Mouse (Mus musculus) spleen, postnatal 14 days (tissue): ENCODE data around the gene Palld.

ENCODE experiments used
- DNase-seq, 2 experiments: peaks; one replicate each; pipeline ENCODE4 v3.0.0; 2021 to 2022; ENCODE audit warnings: low spot score in 2 of 2

Gene Palld

DNA sequence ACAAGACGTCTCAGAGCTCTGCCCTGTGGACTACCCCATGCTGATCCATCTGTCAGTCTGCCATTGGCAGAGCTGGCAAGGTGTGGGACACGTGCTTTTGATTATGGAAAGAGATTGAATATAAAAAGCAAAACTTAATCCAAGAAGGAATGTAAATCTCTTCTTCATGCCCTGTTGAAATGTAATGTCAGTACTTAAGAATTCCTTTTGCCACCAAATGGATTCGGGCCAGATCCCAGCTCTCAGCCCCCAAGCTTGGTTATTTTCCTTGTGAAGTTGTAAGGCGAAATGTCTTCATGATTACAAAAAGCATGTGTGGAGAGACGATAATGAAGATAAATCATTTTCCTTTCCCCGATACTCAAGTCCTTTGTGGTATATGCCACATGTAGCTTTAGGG, 126.6 kb downstream of the Palld start:
- DNase-seq: no peak

DNA sequence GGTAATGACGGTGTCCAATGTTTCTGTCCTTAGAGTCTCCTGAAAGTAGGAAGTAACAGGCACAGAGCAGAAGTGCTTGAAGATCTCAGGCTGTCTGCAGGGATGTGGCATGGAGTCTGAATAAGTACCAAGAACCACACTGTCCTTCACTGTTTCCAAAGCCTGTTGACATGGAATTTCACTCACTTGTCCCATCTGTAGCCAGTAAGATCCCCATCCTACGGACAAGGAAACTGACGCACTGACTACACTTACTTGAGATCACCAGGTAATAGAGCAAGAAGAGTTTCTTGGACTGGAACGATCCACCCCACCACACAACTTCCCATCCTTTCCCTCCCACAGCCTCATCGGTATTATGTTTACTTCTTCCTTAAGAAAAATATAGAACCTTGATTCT, 128.3 kb downstream of the Palld start:
- no peak for DNase-seq

DNA sequence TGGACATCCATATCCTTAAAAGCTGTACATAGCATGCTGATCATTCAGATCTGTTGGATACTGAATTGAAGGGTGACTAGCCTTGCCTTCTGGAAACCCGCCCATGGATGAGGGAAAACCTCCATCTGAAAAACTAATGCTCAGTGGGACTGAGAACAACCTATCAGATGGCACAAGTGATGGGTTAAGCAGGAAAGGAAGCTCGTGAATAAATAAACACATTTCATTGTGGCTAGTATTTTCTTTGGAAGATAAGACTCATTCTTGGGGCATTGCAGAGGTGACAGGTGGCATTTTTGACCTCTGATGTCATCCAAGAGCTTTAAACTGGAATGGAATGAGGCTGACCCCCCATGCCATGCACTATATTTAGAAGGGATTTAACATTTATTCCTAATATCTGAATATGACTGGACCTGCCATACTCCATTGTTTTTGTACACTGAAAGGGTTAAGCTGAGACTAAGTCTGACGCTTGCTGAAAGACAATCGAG, 128.8 kb downstream of the Palld start:
- DNase-seq: no peak

DNA sequence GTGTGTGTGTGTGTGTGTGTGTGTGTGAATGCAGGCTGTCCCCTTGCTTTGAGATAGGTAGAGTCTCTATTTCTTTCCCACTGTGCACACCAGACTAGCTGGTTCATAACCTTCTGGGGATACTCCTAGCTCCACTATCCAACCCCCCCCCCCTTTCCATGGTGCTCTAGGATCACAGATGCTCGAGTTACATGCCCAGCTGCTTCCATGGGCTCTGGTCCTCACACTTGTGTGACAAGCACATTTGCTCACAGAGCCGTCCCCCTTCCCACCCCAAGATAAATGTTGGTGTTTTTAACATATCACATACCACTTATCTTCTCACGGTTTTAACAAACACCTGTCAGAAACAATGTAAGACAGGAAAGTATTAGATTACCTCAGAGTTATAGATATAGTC, 131.2 kb downstream of the Palld start:
- DNase-seq: no peak

DNA sequence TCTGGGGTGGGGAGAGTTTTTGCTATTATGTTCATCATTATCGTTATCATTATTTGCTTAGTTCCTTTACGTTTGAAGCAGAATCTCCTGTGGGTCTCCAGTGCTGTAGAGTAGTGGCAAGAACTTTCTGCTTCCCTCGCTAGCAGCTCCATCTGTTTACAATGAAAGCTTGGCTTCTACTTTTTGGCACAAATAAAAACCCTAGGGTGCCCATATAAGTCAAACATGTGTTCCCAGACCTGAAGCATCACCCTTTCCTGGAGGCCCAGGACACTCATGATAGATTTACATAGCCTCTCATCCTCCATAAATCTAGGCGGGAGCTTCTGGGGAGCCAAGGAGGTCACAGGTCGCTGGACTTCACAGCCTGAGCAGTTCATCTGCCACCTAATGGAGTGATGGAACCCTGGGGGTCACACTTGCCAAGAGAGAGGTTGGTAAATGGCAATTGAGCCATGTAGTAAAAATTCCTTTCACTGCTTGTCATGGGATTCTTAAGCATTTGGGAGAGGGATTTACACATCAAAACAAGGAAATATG, 133.1 kb downstream of the Palld start:
- no peak for DNase-seq

DNA sequence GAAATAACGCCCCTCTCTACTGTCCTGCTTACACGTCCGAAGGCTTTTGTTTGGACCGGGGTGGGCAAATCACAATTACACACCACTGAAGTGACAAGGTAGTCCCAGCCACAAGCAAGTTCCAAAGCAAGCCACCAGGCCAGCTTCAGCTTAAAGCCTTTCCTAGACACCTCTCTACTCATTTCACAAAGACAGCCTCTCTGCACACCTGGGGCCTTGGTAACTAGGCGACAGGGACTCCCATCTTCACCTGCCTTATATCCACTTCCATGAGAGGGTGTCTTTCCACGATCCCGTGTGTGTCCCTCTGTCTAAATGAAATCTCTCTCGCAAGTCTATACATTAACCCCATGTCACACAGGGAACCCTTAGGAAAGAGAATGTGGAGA, 142.3 kb downstream of the Palld start:
- DNase-seq: no peak

DNA sequence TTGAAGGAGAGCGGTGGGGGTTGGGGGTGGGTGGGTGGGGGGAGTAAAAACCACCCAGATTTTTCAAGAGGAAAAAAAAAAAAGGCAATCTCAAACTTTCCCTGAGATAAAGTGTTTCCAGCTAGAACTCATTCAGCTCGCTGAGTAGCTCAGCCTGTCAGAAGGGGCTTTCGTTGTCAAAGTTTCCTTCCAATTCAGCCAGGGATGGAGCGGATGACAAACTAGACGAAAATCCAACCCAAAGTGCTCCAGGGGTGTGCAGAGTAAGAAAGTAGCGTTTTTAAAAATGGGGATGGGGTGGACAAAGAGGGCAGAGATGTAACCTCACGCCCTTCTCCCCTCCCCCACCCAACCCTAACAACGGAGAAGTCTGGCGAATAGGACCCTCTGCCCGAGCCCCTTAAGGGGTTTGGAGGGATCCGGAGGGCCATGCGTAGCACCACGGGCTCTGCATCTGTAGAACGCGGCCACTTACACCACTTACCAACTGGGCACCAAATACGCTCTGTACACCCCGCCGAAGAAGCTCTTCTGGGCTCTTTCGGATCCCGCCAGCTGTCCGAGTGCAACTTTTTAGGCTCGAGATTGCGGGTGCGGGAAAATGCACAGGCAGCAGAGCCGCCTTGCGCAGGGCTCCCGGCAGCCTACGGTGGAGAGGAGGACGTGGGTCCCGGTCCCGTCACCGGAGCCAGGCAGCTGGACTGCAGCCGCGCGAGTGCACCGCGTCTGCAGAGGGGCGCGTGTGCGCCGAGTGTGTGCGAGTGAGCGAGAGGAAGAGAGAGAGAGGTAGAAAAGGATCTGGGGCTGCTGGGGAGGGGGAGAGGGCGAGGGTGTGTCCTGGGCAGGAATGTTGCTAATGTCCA, 142.9 kb downstream of the Palld start:
- DNase-seq: no peak

DNA sequence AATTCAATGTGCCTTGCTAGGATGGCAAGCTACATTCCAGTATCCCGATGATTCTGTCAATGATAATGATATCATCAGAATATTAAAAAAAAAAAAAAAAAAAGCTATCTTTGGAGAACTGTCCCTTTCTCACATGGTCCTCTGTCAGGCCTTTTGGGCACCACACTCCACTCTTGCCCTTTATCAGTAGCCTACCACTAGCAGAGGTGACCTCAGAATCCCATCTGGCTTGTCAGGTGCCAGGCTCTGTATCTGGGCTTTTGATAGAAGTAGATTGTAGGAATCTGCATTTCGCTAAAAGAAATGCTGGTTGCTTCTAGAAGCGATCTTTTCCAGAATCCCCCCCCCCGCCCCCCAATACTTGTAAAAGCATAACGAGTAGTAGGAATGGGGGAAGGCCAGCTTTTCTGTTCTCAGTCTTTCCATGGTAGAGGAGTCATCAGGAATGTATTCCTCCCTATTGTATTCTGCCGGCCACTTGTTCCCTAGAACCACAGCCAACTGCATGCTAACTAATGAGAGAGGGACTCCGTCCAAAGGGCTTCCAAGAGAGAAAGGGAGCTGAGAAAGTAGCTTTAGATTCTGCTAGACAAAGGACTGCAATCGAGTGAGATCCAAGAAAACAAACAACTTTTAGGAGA, 143.7 kb downstream of the Palld start:
- DNase-seq: no peak

DNA sequence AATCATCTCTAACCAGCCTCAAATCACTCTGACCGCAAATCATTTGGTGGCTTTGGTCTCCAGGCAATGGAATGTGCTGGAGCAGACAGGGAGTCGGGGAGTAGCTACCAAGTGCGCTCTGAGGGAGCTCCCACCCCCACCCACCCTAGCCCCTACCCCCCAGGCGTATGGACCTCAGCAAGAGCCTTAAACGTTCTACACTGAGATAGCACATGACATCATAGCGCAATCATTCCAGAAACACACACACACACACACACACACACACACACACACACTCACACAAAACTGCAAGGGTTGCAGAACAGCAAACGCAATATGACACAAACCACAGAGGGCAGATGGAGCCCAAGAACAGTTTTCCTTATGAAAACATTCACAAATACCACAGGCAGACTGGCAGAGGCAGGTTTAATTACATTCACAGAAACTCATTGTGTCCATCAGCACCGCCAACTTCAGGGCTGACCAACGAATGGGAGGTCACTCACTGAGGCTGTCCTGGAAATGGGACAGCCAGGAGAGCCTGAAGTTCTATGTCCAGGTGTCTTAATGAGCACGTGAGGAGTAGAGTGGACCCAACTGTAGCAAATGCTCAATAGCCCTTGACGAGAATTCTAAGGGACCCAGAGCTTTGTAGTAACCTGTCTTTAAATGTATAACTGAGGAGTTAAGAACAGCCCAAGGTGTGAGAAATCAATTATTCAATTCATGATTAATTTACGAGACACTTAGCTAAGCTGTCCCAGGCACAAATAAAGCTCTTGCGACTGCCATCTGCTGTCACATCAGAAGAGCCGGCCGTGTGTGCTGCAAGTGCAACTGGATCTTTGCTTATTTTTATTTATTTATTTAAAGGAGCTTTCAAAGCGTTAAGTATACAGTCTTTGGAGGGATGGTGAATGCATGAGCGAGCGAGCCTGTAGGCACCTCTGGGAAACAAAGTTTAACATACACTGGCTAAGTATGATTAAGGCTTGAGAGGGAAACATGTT, 145.2 kb downstream of the Palld start:
- no peak for DNase-seq

DNA sequence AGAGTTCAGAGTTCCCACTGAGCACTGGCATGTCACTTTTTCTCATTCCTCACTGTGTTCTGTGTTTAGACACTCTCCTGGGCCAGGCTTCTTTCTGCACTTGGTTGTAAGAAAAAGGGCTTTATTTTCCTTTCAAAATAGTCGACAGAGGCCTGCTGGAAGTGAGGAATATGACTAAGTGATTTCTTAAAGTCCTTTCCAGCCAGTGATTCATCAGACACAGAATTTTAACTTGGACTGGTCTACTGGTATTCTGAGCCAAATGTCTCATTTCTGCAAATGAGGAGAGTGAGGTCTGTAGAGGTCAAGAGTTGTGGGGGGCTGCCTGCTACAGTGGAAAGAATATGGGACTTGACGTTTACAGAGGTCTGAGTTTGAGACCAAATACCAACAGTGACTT, 147.3 kb downstream of the Palld start:
- DNase-seq: no peak

- DNase-seq: no peak
Measured at GRCm38 (mm10) chr8:61747070-61747469, 155.4 kb downstream of the Palld start.

DNA sequence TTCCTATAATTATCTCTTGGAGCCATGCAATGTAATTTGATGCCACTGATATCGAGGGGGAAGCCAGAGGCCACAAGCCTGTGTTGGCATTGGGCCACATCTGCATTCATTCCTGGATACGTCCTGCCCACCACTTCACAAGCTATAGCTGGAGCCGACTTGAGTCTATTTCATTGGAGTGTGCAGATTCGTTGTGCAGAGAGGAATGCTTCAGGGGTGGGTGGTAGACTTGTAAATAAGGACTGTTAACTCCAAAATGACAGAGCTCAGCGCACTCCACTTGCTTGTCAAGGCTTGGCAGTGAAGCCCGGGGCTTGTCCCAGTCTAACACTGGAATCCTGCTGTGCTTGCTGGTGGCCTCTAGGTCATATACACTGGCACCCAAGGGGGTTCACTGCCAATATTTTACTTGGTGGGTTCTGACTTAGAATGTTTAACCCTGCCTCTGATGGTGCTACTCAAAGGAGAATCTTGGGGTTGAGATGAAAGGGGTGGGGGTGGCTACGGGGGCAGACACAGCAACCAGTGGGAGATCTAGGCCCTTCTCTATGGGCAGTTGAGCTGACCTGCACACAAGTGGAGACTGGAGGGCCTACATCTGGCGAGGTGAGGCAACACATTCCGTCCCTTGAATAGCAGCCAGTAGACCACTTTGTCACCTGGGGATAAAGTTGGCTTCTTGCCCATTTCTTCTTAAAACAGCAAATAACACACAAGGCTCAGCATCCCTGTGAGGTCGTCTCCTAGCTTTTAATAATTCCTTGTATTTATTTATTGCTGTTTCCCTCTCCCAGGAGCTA, 157.1 kb downstream of the Palld start:
- no peak for DNase-seq

DNA sequence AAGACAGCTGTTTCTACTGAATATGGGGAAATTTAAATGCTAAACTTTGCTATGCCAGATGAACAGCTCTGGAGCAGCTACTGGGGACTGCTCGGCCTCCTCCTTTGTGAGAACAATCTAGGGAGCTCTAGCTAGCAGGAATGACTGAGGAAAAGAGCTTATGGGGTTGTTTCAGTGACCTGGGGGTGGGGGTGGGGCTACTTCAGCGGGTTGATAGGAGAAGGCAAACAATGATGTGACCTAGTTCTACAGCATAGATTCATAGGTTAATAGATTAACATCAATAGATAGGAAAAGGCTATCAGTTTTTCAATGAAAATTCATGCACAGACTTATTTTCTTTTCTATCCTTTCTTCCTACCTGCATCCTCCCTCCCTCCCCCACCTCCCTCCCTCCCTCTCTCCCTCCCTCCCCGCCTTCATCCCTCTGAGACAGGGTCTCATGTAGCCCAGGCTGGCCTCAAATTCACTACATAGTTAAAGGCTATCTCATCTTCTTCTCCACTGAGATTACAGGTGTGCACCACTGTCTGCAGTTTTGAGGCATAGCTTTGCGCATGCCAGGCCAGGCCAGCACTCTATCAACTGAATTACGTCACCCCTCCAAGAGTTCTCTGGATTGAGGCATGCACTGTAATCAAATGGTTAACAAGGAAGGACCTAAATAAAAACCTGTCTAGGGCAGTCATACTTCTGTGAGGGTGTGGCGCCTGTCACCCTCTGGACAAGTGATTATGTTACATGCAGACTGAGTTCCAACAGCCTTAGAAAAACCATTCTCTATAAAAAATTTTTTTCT, 158.5 kb downstream of the Palld start:
- DNase-seq: no peak

- DNase-seq: no peak
Measured at GRCm38 (mm10) chr8:61737465-61737864, 165.0 kb downstream of the Palld start.

DNA sequence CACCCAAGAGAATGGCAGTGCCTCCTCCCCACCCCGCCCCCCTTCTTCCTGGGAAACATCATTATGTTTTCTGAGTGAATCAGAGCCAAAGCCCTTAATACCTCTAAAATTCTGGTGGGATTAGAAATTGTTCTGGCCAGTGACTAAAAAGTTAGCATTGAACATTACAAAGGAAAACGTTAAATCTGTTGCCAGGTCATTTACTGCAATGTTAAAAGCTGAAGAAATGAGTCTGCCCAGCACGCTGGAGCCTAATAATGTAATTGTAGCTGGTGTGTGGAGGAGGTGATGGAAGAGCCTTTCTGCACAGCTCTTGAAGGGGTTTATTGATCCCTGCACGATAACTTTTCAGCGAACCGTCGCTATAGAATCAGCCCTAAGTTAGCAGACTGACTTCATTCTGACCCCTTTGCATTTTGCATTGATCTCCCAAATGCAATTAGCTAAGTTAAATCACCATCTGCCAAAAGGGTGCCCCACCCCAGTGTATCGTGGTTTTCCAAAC, 165.7 kb downstream of the Palld start:
- DNase-seq: no peak

- no peak for DNase-seq
Measured at GRCm38 (mm10) chr8:61736117-61736516, 166.4 kb downstream of the Palld start.

- DNase-seq: no peak
Measured at GRCm38 (mm10) chr8:61734164-61734563, 168.3 kb downstream of the Palld start.

DNA sequence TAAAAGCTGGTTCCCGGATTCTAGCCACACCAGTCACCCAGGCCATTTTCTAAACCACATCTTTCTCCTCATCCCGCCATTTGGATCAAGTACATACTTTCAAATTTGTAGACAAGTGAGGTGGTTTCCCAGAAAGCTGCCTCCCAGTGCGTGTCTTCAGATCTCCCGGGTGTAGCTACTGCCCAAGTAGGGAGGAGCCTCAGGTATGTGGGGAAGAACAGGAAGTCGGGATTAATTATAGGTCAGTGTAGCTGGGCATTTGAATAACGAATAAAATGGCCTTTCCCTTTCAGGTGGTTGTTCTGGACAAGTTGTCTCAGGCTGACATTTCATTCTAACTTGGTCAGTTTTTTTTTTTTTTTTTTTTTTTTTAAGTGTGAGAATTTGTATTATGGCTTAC, 170.3 kb downstream of the Palld start:
- no peak for DNase-seq

DNA sequence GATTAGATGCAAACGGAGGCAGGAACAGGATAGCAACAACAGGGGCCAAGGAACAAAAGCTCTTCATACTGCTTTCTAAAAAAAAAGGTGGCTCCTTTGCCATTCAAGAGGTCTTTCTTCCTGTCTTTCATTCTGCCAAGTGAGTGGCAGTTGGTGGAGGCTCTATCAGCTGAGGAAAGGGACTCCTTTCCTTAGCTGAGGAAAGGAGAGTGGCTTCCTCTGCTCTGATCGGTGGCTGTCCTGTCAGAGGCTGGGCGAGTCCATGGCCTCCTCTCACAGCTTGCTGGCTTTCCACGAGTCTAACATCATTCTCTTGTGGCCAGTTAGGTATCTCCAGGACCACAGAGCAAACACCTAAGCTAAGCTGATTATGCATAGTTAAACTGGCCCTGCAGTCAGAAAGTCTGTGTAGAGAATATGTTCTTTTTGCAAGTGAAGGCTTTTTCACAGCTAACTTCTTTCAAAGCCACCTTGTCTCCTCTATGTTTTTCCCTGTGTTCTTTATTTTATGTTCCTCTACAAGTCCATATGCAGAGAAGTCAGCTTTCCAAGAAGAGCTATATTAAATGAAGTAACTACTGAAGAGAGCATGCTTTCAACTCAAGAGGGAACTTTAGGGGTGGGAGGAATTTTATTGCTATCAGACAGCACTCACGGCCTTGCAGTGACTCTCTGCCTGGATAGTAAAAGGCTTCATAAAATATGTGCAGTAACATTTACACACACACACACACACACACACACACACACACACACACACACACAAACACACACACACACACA, 171.0 kb downstream of the Palld start:
- no peak for DNase-seq
